Mouse (Mus musculus): ENCODE results near the gene Gm17359. TPM values are rescaled to one million over a fixed set of nuclear protein-coding genes. Genes with fewer than 3 reads are reported as not detected.

Gm17359 gene
- total RNA-seq, 2 experiments from 2014 or later = not detected

DNA sequence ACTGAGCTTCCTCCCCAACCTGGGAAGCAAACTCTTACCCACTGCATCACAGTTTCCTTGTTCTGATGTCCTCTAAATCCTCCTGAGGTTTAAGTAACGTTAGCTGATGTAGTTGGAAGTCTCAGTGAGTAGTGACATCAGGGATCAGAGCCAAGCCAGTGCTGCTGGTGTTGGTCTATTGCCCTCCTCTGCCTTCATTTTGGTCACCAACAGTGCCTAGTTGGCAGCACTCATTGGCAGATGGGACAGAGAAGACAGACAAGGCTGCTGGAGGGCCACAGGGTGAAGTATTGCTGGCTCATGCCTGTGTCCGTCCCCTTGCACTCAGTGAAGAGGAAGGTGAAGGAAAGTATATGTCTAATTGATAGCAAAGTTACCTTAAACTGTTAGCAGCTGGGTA lies 139.5 kb downstream of the Gm17359 start:
- no peak for DNase-seq

DNA sequence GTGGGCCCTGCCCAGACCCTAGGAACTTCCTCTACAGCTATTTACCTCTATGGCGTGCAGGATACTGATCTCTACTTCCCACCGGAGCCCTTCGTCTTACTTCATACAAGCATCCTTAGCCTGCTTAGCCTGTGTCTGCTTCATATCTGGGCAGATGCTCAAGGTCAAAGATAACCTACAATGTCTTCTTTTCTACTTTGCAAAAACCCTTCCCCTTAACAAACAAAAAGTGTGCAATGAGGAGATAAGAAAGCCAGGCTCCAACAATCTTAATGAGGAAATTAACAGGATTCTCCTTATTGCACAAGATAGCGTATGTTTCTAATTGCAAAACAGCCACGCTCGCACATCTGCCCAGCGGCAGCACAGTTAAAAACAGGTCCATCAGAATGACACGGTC lies 141.9 kb downstream of the Gm17359 start:
- DNase-seq = no peak

DNA sequence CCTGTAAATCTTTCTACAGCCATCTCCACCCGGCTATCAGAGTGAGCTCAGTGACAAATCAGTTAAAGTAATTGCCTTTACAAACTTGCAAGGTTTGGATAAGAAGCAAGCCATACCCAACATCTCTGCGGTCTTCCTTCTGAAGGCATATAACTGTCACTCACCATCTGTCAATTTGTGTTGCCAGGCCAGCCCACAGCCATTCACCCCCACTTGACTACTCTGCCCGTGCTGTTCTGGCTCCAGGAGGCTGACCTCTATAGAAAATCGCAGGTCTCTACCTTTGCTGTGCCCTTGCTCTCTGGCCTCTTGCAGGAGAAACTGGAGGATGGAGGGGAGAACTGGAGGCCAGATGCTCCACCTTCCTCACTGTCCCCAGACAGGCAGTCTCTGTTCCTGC lies 142.4 kb downstream of the Gm17359 start:
- no peak for DNase-seq

DNA sequence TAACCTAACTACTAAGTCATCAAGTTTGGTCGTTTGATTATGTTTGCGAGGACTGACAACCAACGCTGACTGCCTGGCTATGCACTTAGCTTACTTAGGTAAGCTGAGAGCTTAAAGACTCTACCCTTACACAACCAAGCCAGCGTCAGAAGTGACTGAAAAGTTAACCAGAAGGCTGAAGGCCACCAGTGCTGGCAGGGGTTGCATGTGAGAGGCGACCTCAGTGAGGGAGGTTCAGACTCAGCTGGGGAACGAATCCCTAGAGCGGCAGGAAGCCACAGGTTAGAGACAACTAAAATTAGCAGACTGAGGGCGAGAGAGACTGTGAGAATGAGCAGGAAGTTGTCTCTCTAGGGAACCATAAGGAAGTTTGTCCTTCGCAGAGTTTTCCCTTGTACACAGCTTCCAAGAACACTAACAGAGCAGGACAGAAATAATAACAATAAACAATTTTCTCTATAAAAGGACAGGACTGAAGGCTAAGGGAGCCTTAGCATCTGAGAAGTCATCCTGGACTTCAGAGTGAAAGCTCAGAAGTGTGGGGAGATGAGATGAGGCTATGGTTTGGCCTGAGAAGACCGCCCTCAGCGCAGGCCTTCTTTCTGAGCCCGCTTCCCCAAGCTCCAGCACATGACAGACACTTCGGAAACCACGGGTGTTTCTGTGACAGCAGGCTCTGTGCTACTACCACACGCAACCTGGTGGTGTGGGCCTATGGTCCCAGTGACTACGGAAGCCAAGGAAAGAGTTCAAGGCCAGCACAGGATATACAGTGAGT lies 148.0 kb downstream of the Gm17359 start:
- DNase-seq = no peak

DNA sequence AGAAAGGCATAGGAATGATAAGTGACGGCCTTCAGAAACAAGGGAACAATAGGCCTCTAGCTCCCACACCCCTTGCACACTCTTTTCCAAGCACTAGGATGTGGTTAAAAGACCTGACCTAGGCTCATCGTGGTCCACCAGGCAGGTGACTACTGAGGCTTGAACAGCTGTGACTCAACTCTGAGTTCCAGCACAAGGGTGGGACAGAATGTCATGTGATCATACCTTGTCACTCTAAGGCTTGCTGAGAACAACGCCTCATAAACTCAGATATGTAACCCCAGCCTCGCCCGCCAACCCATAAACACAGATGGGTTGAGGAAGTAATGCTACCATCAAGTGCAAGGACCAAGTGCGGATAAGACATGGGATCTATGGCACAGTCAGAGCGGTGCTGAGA lies 151.6 kb downstream of the Gm17359 start:
- DNase-seq = no peak

DNA sequence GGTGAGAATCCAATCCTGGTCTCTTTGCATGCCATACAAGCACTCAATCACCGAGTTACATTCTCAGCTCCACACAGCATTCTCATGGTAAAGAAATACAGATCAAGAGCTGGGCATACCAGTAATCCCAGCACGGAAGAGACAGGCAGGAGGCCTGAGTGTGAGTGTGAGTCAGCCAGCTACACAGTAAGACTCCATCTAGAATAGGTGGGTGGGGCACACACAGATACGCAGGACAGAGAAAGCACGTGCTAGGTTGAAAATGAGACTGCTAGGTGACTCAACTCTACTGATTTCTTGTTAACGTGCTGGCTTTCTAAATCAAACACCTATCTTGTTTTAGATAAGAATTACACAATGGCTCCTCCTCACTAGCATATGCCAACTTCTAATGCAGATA lies 153.6 kb downstream of the Gm17359 start:
- DNase-seq = no peak

DNA sequence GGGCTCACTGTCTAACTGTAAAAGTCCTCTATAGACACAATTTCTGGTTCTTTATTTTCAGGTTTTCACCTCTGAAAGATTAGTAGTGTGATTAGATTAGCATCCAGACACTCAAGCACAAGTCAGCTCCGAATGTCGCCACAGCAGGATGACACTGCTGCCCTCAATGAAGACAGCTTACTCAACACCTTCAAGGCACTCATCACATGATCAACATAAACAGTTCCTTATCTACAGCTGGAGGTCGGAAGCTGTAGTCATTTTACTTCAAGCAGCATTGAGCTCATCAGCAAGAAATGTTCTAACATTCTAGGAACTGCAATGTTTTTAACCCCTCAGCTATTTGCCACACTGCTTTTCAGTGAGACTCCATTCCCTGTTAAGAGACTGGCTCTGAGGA lies 155.2 kb downstream of the Gm17359 start:
- DNase-seq = no peak

DNA sequence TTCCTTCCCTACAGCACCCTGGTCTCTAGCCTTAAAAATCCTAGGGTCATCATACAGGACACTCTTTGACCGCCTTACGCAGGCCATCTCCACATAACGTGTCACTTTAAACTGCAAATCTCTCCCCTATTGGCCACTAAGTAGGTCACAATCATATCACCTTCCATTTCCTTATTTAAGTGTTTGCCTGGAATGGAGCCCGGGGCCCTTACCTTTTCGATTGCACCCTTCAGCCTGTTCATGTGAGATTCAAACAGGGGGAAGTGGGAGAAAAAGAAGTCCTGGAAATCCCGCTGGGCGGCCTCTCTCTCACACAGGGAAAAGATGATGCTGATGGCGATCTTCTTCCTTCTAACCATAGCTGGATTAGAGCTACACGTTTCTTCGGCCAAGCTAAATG lies 156.6 kb downstream of the Gm17359 start:
- no peak for DNase-seq

DNA sequence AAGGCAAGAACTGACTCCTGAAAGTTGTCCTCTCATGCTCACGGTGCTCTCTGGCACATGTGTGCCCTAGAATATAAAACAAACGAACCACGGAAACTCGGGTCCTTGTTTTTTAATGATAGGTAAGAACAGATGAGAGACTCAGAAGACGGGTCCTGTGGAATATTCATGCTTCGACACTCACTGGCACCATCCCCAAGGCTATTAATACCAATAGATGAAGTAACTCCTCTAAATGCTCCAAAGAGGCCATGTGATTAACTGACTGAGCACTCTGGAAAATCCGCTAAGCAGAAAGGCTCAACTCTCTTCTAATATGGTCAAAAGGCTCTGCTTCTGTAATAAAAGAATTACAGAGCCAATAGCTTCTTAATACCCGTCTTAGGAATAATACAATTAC lies 157.6 kb downstream of the Gm17359 start:
- no peak for DNase-seq

DNA sequence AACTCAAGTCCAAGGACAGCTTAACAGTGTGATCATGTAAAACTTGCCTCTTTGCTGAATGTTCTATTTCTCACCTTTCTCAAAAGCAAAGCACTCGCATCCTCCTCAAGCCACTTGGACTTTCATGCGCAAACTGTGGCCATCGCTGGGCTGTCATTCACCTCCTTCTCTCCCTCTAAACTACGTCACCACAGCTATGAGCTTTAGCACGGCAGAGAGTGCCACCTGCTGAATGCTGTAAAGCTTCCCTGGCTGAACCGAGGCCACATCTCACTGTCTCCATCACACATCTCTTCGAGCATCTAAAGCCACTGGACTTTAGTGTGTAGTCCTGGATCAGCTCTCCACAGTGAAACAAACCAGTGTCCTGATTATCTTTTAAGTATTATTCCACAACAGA lies 158.7 kb downstream of the Gm17359 start:
- no peak for DNase-seq

DNA sequence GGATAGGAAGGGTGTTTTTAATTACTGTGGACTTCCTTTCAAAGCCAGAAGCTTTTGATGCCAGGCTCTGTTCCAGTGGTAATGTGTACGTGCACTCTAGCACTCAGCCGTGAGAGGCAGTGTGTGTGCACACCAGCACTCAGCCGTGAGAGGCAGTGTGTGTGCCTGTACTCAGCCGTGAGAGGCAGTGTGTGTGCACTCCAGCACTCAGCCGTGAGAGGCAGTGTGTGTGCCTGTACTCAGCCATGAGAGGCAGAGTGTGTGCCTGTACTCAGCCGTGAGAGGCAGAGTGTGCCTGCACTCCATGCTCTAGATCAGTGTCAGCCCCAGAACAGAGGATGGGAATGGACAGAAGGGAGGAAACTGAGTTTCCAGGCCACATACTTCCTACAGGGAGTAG lies 160.2 kb downstream of the Gm17359 start:
- DNase-seq = no peak

DNA sequence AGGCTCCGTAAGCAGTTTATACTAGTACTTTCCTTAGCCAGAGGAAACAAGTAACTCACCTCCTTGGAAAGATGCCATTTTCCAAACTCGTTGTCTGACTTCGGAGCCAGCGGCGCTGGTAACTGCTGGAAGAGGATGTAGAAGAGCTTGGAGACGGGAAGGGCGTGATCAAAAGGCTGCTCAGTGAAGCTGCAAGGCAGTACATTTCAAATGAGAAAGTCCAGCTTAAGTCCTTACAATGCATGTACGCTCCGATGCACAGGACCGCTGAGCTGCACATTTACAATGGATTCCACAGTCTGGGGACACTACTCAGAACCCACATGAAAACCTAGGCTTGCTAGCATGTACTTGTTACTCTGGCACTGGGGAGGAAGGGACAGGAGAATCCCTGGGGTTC lies 163.8 kb downstream of the Gm17359 start:
- DNase-seq = no peak

DNA sequence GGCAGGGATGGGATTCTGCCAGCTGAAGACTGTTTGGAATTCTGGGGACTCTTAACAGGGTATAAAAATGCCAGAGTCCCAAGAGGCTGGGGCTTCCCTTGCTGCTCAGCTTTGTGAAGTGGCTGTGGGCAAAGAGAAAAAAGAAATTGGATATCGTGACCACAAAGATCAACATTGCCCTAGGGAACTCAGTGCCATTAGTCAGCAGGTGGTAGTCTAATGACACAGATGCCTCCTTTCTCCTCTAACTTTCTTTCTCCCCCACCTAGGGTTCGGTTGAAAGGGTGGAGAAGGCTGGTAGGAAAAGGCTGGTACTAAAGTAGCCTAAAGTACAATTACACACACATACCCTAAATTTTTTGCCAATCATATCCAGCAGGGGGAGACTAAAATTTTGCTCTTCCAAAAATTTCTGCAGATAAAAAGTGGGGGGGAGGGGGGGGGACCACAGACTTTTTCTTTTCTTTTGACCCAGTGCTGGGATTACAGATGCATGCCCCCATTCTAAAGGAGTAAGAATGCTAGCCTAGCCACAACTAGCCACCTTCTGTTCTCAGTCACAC lies 164.8 kb downstream of the Gm17359 start:
- no peak for DNase-seq

Other genes starting within 250 kb of the Gm17359 start
- gene Rapgef2, start 50.1 kb upstream of the Gm17359 start, total RNA-seq (2021) = 10 to 100 TPM; 22.9 to 23.0 TPM
- gene Fnip2, start 231.1 kb downstream of the Gm17359 start, total RNA-seq (2021) = 1 to 10 TPM; 8.2 to 8.6 TPM